In genomic region chr1:177447086-177447485, GRCm38 (mm10) we compare ENCODE assay signal across 11 mouse cellular contexts. TPM values are rescaled to one million over a fixed set of nuclear protein-coding genes. Genes with fewer than 3 reads are reported as not detected.
DNase-seq lines count a peak whose midpoint lies in the region; ATAC-seq and TF ChIP-seq lines count a peak whose summit lies in the region.
"Had no signal": no experiment of that assay in that cellular context is flagged by ENCODE, and none has a peak within 500 bp of the region (broad histone marks: within the 10 kb centered on the region; RNA-seq: fewer than 3 reads in every experiment).

No protein-coding gene starts in this region.

- 78% methylated on average over 9 of the region's 9 CpGs for WGBS in intestine, embryonic 14.5 days
- WGBS in intestine, postnatal 0 days = 79% methylated on average over 9 of the region's 9 CpGs
- WGBS in hindbrain, embryonic 12.5 days = 4% methylated on average over 9 of the region's 9 CpGs

- no peaks in the 10 kb centered on the region for H3K9me3 ChIP-seq in intestine, embryonic 14.5 days (ENCODE audit: control insufficient read depth, low read length)
- H3K9me3 ChIP-seq in intestine, postnatal 0 days (ENCODE audit: control insufficient read depth) = no peaks in the 10 kb centered on the region
- no peaks in the 10 kb centered on the region for H3K9me3 ChIP-seq in hindbrain, embryonic 12.5 days (replicated peaks)

- no peak for TF ChIP-seq CTCF in intestine, postnatal 0 days (IDR thresholded peaks at IDR 0.05; ENCODE audit: low read depth)

- peaks cover 22% of the 10 kb centered on the region for H3K36me3 ChIP-seq in intestine, embryonic 14.5 days (ENCODE audit: control insufficient read depth, insufficient read depth, low read length)
- H3K36me3 ChIP-seq in intestine, postnatal 0 days (ENCODE audit: control insufficient read depth, insufficient read depth) = peaks cover 21% of the 10 kb centered on the region
- H3K36me3 ChIP-seq in hindbrain, embryonic 12.5 days = peaks cover 12% of the 10 kb centered on the region

- H3K4me1 ChIP-seq in intestine, embryonic 14.5 days (replicated peaks; ENCODE audit: control insufficient read depth, insufficient read depth, low read length) = peaks cover 13% of the 10 kb centered on the region
- no peaks in the 10 kb centered on the region; the same call in 1 of the 2 replicates for H3K4me1 ChIP-seq in intestine, postnatal 0 days (replicated peaks; ENCODE audit: control insufficient read depth, insufficient read depth, low read length)
- peaks cover 50% of the 10 kb centered on the region for H3K4me1 ChIP-seq in hindbrain, embryonic 12.5 days

- H3K9ac ChIP-seq in intestine, embryonic 14.5 days (ENCODE audit: low read length) = no peak overlapping the region
- no peak overlapping the region for H3K9ac ChIP-seq in intestine, postnatal 0 days (ENCODE audit: low read depth, low read length)
- peak overlapping the region; percentile 53 for H3K9ac ChIP-seq in hindbrain, embryonic 12.5 days

- DNase-seq in intestine, embryonic 14.5 days (ENCODE audit: low spot score) = no peak
- peak; percentile 65 for DNase-seq in embryo, embryonic 10 days (ENCODE audit: low spot score)
- DNase-seq in neural tube, embryonic 10.5 days (ENCODE audit: extremely low spot score, low spot score) = peak; percentile 62
- no peak for DNase-seq in urinary bladder, postnatal 14 days (ENCODE audit: low spot score)
- no peak for DNase-seq in adipocyte (ENCODE audit: low spot score)
- DNase-seq in frontal cortex, postnatal 10 days (ENCODE audit: low spot score in 2 of 2) = no peak
- DNase-seq: adrenal gland, postnatal 10 days; heart, adult 18-20 months had no signal

- H3K27me3 ChIP-seq in intestine, embryonic 14.5 days (replicated peaks; ENCODE audit: control insufficient read depth, insufficient read depth, low read length) = no peaks in the 10 kb centered on the region
- H3K27me3 ChIP-seq in intestine, postnatal 0 days (replicated peaks; ENCODE audit: control insufficient read depth, insufficient read depth, low read length) = no peaks in the 10 kb centered on the region
- no peaks in the 10 kb centered on the region for H3K27me3 ChIP-seq in hindbrain, embryonic 12.5 days

- no peak for ATAC-seq in intestine, embryonic 14.5 days (replicated peaks; ENCODE audit: low FRiP score, low TSS enrichment, low read depth)
- no peak for ATAC-seq in intestine, postnatal 0 days
- 0 out of 2 replicates have a peak, but pooled peaks have one; percentile 14 for ATAC-seq in hindbrain, embryonic 12.5 days (ENCODE audit: low FRiP score)
- ATAC-seq: CD4-positive, CD25-positive, alpha-beta regulatory T cell, adult 4 months had no signal

- peak overlapping the region; percentile 48; the same call in 1 of the 2 replicates for H3K27ac ChIP-seq in intestine, embryonic 14.5 days (ENCODE audit: low read depth)
- no peak overlapping the region for H3K27ac ChIP-seq in intestine, postnatal 0 days (ENCODE audit: low read depth, low read length)
- peak overlapping the region; percentile 79 for H3K27ac ChIP-seq in hindbrain, embryonic 12.5 days

- 0 out of 2 replicates have a peak overlapping the region, but pooled peaks have one; percentile 4 for H3K4me3 ChIP-seq in intestine, embryonic 14.5 days (ENCODE audit: low read depth, low read length)
- H3K4me3 ChIP-seq in intestine, postnatal 0 days (ENCODE audit: low read depth, low read length) = no peak overlapping the region
- H3K4me3 ChIP-seq in hindbrain, embryonic 12.5 days = peak overlapping the region; percentile 33

- peak overlapping the region; percentile 13; the same call in 1 of the 2 replicates for H3K4me2 ChIP-seq in intestine, embryonic 14.5 days (ENCODE audit: low read length)
- no peak overlapping the region for H3K4me2 ChIP-seq in intestine, postnatal 0 days (replicated peaks; ENCODE audit: low read depth)
- peak overlapping the region; percentile 74 for H3K4me2 ChIP-seq in hindbrain, embryonic 12.5 days (replicated peaks)

RNA-seq across cellular contexts. Expression of gene Zbtb18, which starts 4.9 kb away (rescaled TPM):
- 2.9 and 4.7 TPM in 2 replicates for polyA plus RNA-seq in intestine, embryonic 14.5 days (2014; fragmentation: Nextera tagmentation; extraction: Ambion mirVana)
- polyA plus RNA-seq in intestine, postnatal 0 days (2015; fragmentation: Nextera tagmentation; extraction: Ambion mirVana) = 2.5 and 3.1 TPM in 2 replicates
- polyA plus RNA-seq in hindbrain, embryonic 12.5 days (2016; fragmentation: Nextera tagmentation; extraction: Ambion mirVana) = 10.0 and 10.8 TPM in 2 replicates

Comparison
In these comparisons a context has a peak if more than half of its experiments do, and no peak if none do; other contexts are left out.
1. DNase-seq: peak in embryo, embryonic 10 days (single experiment) and neural tube, embryonic 10.5 days (single experiment); none in intestine, embryonic 14.5 days (single experiment), urinary bladder, postnatal 14 days (single experiment), adipocyte (single experiment) and frontal cortex, postnatal 10 days (0 of 2).